Mouse (Mus musculus): ENCODE results near the gene Gm28434. TPM values are rescaled to one million over a fixed set of nuclear protein-coding genes. Genes with fewer than 3 reads are reported as not detected.

Gene Gm28434
- polyA plus RNA-seq, 1 experiment from 2014 or later, result not detected

GRCm38 (mm10) chr5:87982468-87983214 is 13.3 kb downstream of the Gm28434 start:
- WGBS (ENCODE audit: insufficient replicate concordance), result 42% methylated on average over 3 of the region's 3 CpGs
- TF ChIP-seq CTCF (IDR thresholded peaks at IDR 0.05; ENCODE audit: low read depth), result no peak
- no peak for TF ChIP-seq EP300 (IDR thresholded peaks at IDR 0.05; ENCODE audit: low read depth)
- no peak overlapping the region for H3K9ac ChIP-seq (replicated peaks)
- H3K27me3 ChIP-seq (ENCODE audit: insufficient read depth, low read length), result no peaks in the 10 kb centered on the region
- no peaks in the 10 kb centered on the region for H3K4me1 ChIP-seq (ENCODE audit: insufficient read depth)
- DNase-seq (no peak), ATAC-seq (no peak; the same call in 1 of the 2 replicates)
- H3K36me3 ChIP-seq (replicated peaks; ENCODE audit: insufficient read depth, low read length), result no peaks in the 10 kb centered on the region
- no peak overlapping the region for H3K27ac ChIP-seq (ENCODE audit: low read depth)
- H3K4me3 ChIP-seq (ENCODE audit: low read depth, low read length), result no peak overlapping the region
- H3K4me2 ChIP-seq (ENCODE audit: low read depth, low read length), result no peak overlapping the region
- no peaks in the 10 kb centered on the region for H3K9me3 ChIP-seq (ENCODE audit: low read length)

DNA sequence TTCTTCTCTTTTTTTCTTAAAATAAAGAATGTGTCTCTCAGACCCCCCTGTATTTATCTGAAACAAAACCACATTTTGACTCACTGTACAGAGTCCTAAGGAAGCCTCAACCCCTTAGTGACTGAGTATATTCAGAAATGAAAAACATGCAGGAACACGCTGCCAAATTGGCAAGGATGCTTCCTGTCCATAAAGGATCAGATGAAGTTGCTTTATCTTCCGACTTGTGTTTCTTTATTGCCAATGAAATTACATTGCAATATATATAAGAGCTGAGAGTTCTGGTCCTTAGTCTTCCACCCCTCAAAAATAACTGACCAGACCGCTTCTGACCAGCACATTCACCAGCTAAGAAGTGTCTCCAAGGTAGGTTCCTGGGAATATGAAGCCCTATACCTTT is 32.9 kb downstream of the Gm28434 start, which contains the start of gene Smr3a:
Gene Smr3a, plus strand, starts transcription at position 301 of the 400 bp plus-strand sequence.
- Histone ChIP-seq H3K27ac (ENCODE audit: low read depth) (no peak within 1 kb of the TSS), H3K4me1 (ENCODE audit: insufficient read depth) (no peaks in the 10 kb centered on the region), H3K9me3 (ENCODE audit: low read length) (no peaks in the 10 kb centered on the region), H3K4me3 (ENCODE audit: low read depth, low read length) (no peak within 1 kb of the TSS), H3K27me3 (ENCODE audit: insufficient read depth, low read length) (no peaks in the 10 kb centered on the region), H3K36me3 (replicated peaks; ENCODE audit: insufficient read depth, low read length) (no peaks in the 10 kb centered on the region), H3K9ac (replicated peaks) (no peak within 1 kb of the TSS), H3K4me2 (ENCODE audit: low read depth, low read length) (no peak within 1 kb of the TSS)
- ATAC-seq, result no peak
- 67% methylated on average over 3 of the region's 3 CpGs for WGBS (ENCODE audit: insufficient replicate concordance)
- TF ChIP-seq CTCF (IDR thresholded peaks at IDR 0.05; ENCODE audit: low read depth) (no peak), EP300 (IDR thresholded peaks at IDR 0.05; ENCODE audit: low read depth) (no peak)
- no peak for DNase-seq

DNA sequence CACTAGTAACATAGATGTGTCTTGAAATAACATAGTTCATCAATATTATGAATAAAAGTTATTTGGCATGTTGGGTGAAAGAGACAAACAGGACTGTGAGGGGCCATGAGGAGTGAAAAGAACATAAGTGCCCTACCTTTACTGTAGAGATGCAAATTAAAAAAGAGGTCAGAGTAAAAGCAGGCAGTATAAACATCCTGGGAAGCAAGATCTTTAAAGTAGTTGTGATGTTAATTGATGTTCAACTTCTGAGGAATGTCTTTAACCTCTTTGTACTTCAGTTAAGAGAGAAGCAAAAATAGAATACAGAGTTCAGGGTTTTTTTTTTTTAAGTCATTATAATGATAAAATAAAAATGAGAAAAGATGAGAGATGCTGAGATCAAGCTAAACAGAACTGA is 35.9 kb downstream of the Gm28434 start:
- Histone ChIP-seq H3K4me2 (ENCODE audit: low read depth, low read length) (no peak overlapping the region), H3K27me3 (ENCODE audit: insufficient read depth, low read length) (no peaks in the 10 kb centered on the region), H3K9me3 (ENCODE audit: low read length) (no peaks in the 10 kb centered on the region), H3K4me1 (ENCODE audit: insufficient read depth) (no peaks in the 10 kb centered on the region), H3K4me3 (ENCODE audit: low read depth, low read length) (no peak overlapping the region), H3K9ac (replicated peaks) (no peak overlapping the region), H3K36me3 (replicated peaks; ENCODE audit: insufficient read depth, low read length) (no peaks in the 10 kb centered on the region), H3K27ac (ENCODE audit: low read depth) (no peak overlapping the region)
- DNase-seq, result no peak
- no peak for TF ChIP-seq CTCF (IDR thresholded peaks at IDR 0.05; ENCODE audit: low read depth)
- no peak for TF ChIP-seq EP300 (IDR thresholded peaks at IDR 0.05; ENCODE audit: low read depth)
- ATAC-seq, result no peak

Other genes with a start within 250 kb of the Gm28434 start
- not detected in 2 replicates for gene Csn1s2a, start 194.9 kb upstream of the Gm28434 start, polyA plus RNA-seq (2015; fragmentation: Nextera tagmentation; extraction: Ambion mirVana)
- gene Csn1s2b, start 161.4 kb upstream of the Gm28434 start, polyA plus RNA-seq (2015; fragmentation: Nextera tagmentation; extraction: Ambion mirVana), result not detected in 2 replicates
- gene Prr27, start 143.8 kb upstream of the Gm28434 start, polyA plus RNA-seq (2015; fragmentation: Nextera tagmentation; extraction: Ambion mirVana), result not detected in 2 replicates
- gene Odam, start 84.5 kb upstream of the Gm28434 start, polyA plus RNA-seq (2015; fragmentation: Nextera tagmentation; extraction: Ambion mirVana), result not detected in 2 replicates
- not detected in 2 replicates for gene Csn3, start 43.9 kb upstream of the Gm28434 start, polyA plus RNA-seq (2015; fragmentation: Nextera tagmentation; extraction: Ambion mirVana)
- gene 2310003L06Rik, start 58 bp upstream of the Gm28434 start, polyA plus RNA-seq (2015; fragmentation: Nextera tagmentation; extraction: Ambion mirVana), result not detected in 2 replicates
- gene Cabs1, start 9.9 kb downstream of the Gm28434 start, polyA plus RNA-seq (2015; fragmentation: Nextera tagmentation; extraction: Ambion mirVana), result not detected in 2 replicates
- not detected in 2 replicates for gene Smr3a, start 33.0 kb downstream of the Gm28434 start, polyA plus RNA-seq (2015; fragmentation: Nextera tagmentation; extraction: Ambion mirVana)
- gene Smr2, start 117.0 kb downstream of the Gm28434 start, polyA plus RNA-seq (2015; fragmentation: Nextera tagmentation; extraction: Ambion mirVana), result not detected in 2 replicates
- gene Gm11116, start 142.0 kb downstream of the Gm28434 start, polyA plus RNA-seq (2015; fragmentation: Nextera tagmentation; extraction: Ambion mirVana), result not detected in 2 replicates
- not detected in 2 replicates for gene Gm11115, start 184.6 kb downstream of the Gm28434 start, polyA plus RNA-seq (2015; fragmentation: Nextera tagmentation; extraction: Ambion mirVana)

Measured in liver, postnatal 0 days (tissue).